Mouse (Mus musculus): ENCODE data around the gene Slamf9. TPM values are rescaled to one million over a fixed set of nuclear protein-coding genes. Genes with fewer than 3 reads are reported as not detected.

Gene Slamf9
- total and polyA plus RNA-seq, 3 experiments: 28.3 to 32.6 (median 30.9) TPM

GRCm38 (mm10) chr1:172484236-172484635 is 9.1 kb downstream of the Slamf9 start:
- TF ChIP-seq MYC (IDR thresholded peaks at IDR 0.05; ENCODE audit: low read depth, low read length) (no peak), EP300 (IDR thresholded peaks at IDR 0.05; ENCODE audit: low read length) (no peak), JUND (conservative IDR thresholded peaks at IDR 0.05; ENCODE audit: low read depth, low read length) (no peak), RCOR1 (conservative IDR thresholded peaks at IDR 0.05; ENCODE audit: low read depth, low read length) (no peak), JUN (IDR thresholded peaks at IDR 0.05; ENCODE audit: insufficient read depth, low read depth, low read length) (no peak), SIN3A (IDR thresholded peaks at IDR 0.05; ENCODE audit: low read length) (no peak), UBTF (IDR thresholded peaks at IDR 0.05; ENCODE audit: low read depth, low read length) (no peak), BHLHE40 (IDR thresholded peaks at IDR 0.05; ENCODE audit: low read depth, low read length) (no peak), TBP (conservative IDR thresholded peaks at IDR 0.05; ENCODE audit: low read depth, low read length) (no peak), ZKSCAN1 (IDR thresholded peaks at IDR 0.05; ENCODE audit: borderline replicate concordance, low read depth, low read length) (no peak), MAZ (IDR thresholded peaks at IDR 0.05; ENCODE audit: low read depth, low read length) (no peak)
- Histone ChIP-seq H3K4me2 (ENCODE audit: insufficient read depth, low read depth, poor library complexity, severe bottlenecking) (no peak overlapping the region), H3K9me3 (replicated peaks; ENCODE audit: low read length) (no peaks in the 10 kb centered on the region), H3K4me3 (replicated peaks in 1 of 3; ENCODE audit: low read depth in 2 of 3, low read length in 2 of 3, poor library complexity in 1 of 3) (no peak overlapping the region), H3K36me3 (replicated peaks in 1 of 2; ENCODE audit: control insufficient read depth in 1 of 2, insufficient read depth in 1 of 2, low read length in 1 of 2) (peaks cover 0 to 52% of the 10 kb centered on the region in 2 experiments), H3K27me3 (replicated peaks) (no peaks in the 10 kb centered on the region), H3K9ac (ENCODE audit: insufficient read depth, low read depth) (no peak overlapping the region), H3K27ac (ENCODE audit: insufficient read depth, low read depth) (no peak overlapping the region), H3K4me1 (ENCODE audit: control insufficient read depth in 1 of 2, insufficient read depth in 2 of 2) (peaks cover 2 to 37% of the 10 kb centered on the region in 2 experiments; a peak in 2 of 4 replicates), H3K79me2 (replicated peaks; ENCODE audit: control insufficient read depth, extremely low read depth, insufficient read depth, poor library complexity, severe bottlenecking) (no peaks in the 10 kb centered on the region)
- in situ Hi-C loops (cut with MboI; ENCODE audit: low pct_ligation_motif_present, low pct_unique_long_range_greater_than_20kb, low sequenced_read_pairs): loop anchor here (5.0 kb wide), 1 partner anchor 67 kb away; no protein-coding TSS in a partner anchor
- dilution Hi-C loops (cut with MboI; ENCODE audit: extremely low pct_ligation_motif_present, extremely low pct_unique_long_range_greater_than_20kb, low sequenced_read_pairs): no loop called here
- no peak for DNase-seq (ENCODE audit: extremely low read depth)

GRCm38 (mm10) chr1:172484671-172485070 is 9.5 kb downstream of the Slamf9 start:
- Histone ChIP-seq H3K9ac (ENCODE audit: insufficient read depth, low read depth) (no peak overlapping the region), H3K4me1 (ENCODE audit: control insufficient read depth in 1 of 2, insufficient read depth in 2 of 2) (peaks cover 2 to 37% of the 10 kb centered on the region in 2 experiments; a peak in 2 of 4 replicates), H3K4me3 (replicated peaks in 1 of 3; ENCODE audit: low read depth in 2 of 3, low read length in 2 of 3, poor library complexity in 1 of 3) (no peak overlapping the region), H3K27ac (ENCODE audit: insufficient read depth, low read depth) (no peak overlapping the region), H3K36me3 (replicated peaks in 1 of 2; ENCODE audit: control insufficient read depth in 1 of 2, insufficient read depth in 1 of 2, low read length in 1 of 2) (peaks cover 3 to 52% of the 10 kb centered on the region in 2 experiments), H3K79me2 (replicated peaks; ENCODE audit: control insufficient read depth, extremely low read depth, insufficient read depth, poor library complexity, severe bottlenecking) (no peaks in the 10 kb centered on the region), H3K9me3 (replicated peaks; ENCODE audit: low read length) (no peaks in the 10 kb centered on the region), H3K27me3 (replicated peaks) (no peaks in the 10 kb centered on the region), H3K4me2 (ENCODE audit: insufficient read depth, low read depth, poor library complexity, severe bottlenecking) (no peak overlapping the region)
- no peak for TF ChIP-seq KAT2A (IDR thresholded peaks at IDR 0.05; ENCODE audit: insufficient replicate concordance, low read length)
- no peak for TF ChIP-seq HCFC1 (IDR thresholded peaks at IDR 0.05; ENCODE audit: low read depth, low read length)
- TF ChIP-seq JUND (conservative IDR thresholded peaks at IDR 0.05; ENCODE audit: low read depth, low read length): no peak
- no peak for TF ChIP-seq MAFK (IDR thresholded peaks at IDR 0.05; ENCODE audit: insufficient replicate concordance, low read length)
- no peak for TF ChIP-seq POLR2A (IDR thresholded peaks at IDR 0.05; ENCODE audit: low read depth, low read length)
- no peak for TF ChIP-seq ZKSCAN1 (IDR thresholded peaks at IDR 0.05; ENCODE audit: borderline replicate concordance, low read depth, low read length)
- in situ Hi-C loops (cut with MboI; ENCODE audit: low pct_ligation_motif_present, low pct_unique_long_range_greater_than_20kb, low sequenced_read_pairs): loop anchor here (5.0 kb wide), 1 partner anchor 67 kb away; no protein-coding TSS in a partner anchor
- no peak for DNase-seq (ENCODE audit: extremely low read depth)
- dilution Hi-C loops (cut with MboI; ENCODE audit: extremely low pct_ligation_motif_present, extremely low pct_unique_long_range_greater_than_20kb, low sequenced_read_pairs): no loop called here
